8 mouse cellular contexts compared by ENCODE assay signal in the genomic region with DNA sequence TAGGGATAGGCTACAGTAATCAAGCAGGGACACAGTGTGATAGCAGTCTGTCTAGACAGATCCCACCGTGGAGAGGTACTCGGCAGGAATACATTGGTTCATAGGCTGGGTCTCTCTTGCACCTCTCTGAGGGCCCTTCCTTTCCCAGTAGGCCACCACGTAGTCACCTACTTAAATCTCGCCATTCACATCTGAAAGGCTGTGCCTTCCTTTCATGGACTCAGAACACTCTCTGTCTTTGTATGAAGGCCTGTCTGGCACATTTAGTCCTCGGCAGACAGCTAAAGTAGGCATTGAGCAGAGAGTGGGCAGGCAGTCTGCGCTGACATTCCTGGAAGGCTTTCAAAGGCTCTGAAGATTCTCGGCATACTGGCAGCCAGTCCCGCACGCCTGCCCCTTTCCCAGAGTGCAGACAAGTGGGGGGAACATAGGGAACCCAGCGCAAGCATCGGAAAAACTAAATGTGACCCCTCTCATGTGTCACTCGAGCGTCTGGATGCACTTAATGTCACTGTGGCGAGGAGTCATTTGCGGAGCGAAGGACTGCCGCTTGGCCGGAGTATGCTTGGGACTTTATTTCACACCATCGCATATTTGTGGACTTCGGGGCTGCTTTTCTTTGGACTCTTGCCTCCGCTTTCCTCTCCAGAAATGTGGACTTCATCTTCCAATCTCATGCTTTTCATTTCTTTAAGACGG.
DNase-seq lines count a peak whose midpoint lies in the region; ATAC-seq and TF ChIP-seq lines count a peak whose summit lies in the region.

No protein-coding gene starts in this region.

- TF ChIP-seq POLR2A in myocyte (IDR thresholded peaks at IDR 0.05; ENCODE audit: insufficient read length, low read depth): no peak

- no peak overlapping the region for H3K4me3 ChIP-seq in midbrain, embryonic 13.5 days (replicated peaks)
- H3K4me3 ChIP-seq in midbrain, embryonic 11.5 days (ENCODE audit: low read depth, low read length): no peak overlapping the region
- no peak overlapping the region for H3K4me3 ChIP-seq in forebrain, postnatal 0 days (ENCODE audit: low read depth, low read length)
- H3K4me3 ChIP-seq in hindbrain, embryonic 15.5 days: no peak overlapping the region
- no peak overlapping the region for H3K4me3 ChIP-seq in myocyte
- H3K4me3 ChIP-seq in liver, embryonic 12.5 days: no peak overlapping the region

- TF ChIP-seq CTCF in forebrain, postnatal 0 days (IDR thresholded peaks at IDR 0.05; ENCODE audit: low read depth): no peak

- no peak overlapping the region for H3K4me2 ChIP-seq in midbrain, embryonic 13.5 days (replicated peaks)
- H3K4me2 ChIP-seq in midbrain, embryonic 11.5 days: no peak overlapping the region
- peak overlapping the region; percentile 25 for H3K4me2 ChIP-seq in forebrain, postnatal 0 days (ENCODE audit: low read depth)
- H3K4me2 ChIP-seq in hindbrain, embryonic 15.5 days: peak overlapping the region; percentile 33
- H3K4me2 ChIP-seq in myocyte (ENCODE audit: low read depth): peak overlapping the region; percentile 55
- no peak overlapping the region for H3K4me2 ChIP-seq in liver, embryonic 12.5 days

- H3K27me3 ChIP-seq in midbrain, embryonic 13.5 days: no peaks in the 10 kb centered on the region
- H3K27me3 ChIP-seq in midbrain, embryonic 11.5 days (ENCODE audit: control insufficient read depth, insufficient read depth, low read length): no peaks in the 10 kb centered on the region
- H3K27me3 ChIP-seq in forebrain, postnatal 0 days (ENCODE audit: insufficient read depth, low read length): no peaks in the 10 kb centered on the region
- no peaks in the 10 kb centered on the region for H3K27me3 ChIP-seq in hindbrain, embryonic 15.5 days
- no peaks in the 10 kb centered on the region for H3K27me3 ChIP-seq in myocyte (ENCODE audit: control insufficient read depth, insufficient read depth, insufficient read length)
- H3K27me3 ChIP-seq in liver, embryonic 12.5 days (replicated peaks): no peaks in the 10 kb centered on the region

- peaks cover 65% of the 10 kb centered on the region for H3K79me2 ChIP-seq in myocyte (ENCODE audit: control insufficient read depth, insufficient read depth)

- H3K4me1 ChIP-seq in midbrain, embryonic 13.5 days (replicated peaks): peaks cover 17% of the 10 kb centered on the region
- H3K4me1 ChIP-seq in midbrain, embryonic 11.5 days (ENCODE audit: control insufficient read depth, insufficient read depth, low read length): no peaks in the 10 kb centered on the region
- 0 out of 2 replicates have a peak, but pooled peaks cover 10% of the 10 kb centered on the region for H3K4me1 ChIP-seq in forebrain, postnatal 0 days (ENCODE audit: insufficient read depth)
- H3K4me1 ChIP-seq in hindbrain, embryonic 15.5 days (replicated peaks): peaks cover 25% of the 10 kb centered on the region
- H3K4me1 ChIP-seq in liver, embryonic 12.5 days: 0 out of 2 replicates have a peak, but pooled peaks cover 9% of the 10 kb centered on the region

- H3K36me3 ChIP-seq in midbrain, embryonic 13.5 days: peaks cover 7% of the 10 kb centered on the region; the same call in 1 of the 2 replicates
- H3K36me3 ChIP-seq in midbrain, embryonic 11.5 days (ENCODE audit: control insufficient read depth, insufficient read depth, low read length): 0 out of 2 replicates have a peak, but pooled peaks cover 2% of the 10 kb centered on the region
- no peaks in the 10 kb centered on the region; the same call in 1 of the 2 replicates for H3K36me3 ChIP-seq in forebrain, postnatal 0 days (ENCODE audit: insufficient read depth)
- no peaks in the 10 kb centered on the region for H3K36me3 ChIP-seq in hindbrain, embryonic 15.5 days
- peaks cover 22% of the 10 kb centered on the region for H3K36me3 ChIP-seq in myocyte (ENCODE audit: control insufficient read depth, insufficient read depth)
- H3K36me3 ChIP-seq in liver, embryonic 12.5 days: 0 out of 2 replicates have a peak, but pooled peaks cover 4% of the 10 kb centered on the region

- WGBS in midbrain, embryonic 13.5 days: 61% methylated on average over 22 of the region's 22 CpGs
- WGBS in midbrain, embryonic 11.5 days: 79% methylated on average over 22 of the region's 22 CpGs
- WGBS in forebrain, postnatal 0 days: 25% methylated on average over 22 of the region's 22 CpGs
- WGBS in hindbrain, embryonic 15.5 days: 48% methylated on average over 22 of the region's 22 CpGs
- 76% methylated on average over 22 of the region's 22 CpGs for WGBS in liver, embryonic 12.5 days (ENCODE audit: insufficient replicate concordance)

- H3K27ac ChIP-seq in midbrain, embryonic 13.5 days: peak overlapping the region; percentile 63; the same call in 1 of the 2 replicates
- no peak overlapping the region for H3K27ac ChIP-seq in midbrain, embryonic 11.5 days (ENCODE audit: low read depth, low read length)
- H3K27ac ChIP-seq in forebrain, postnatal 0 days (ENCODE audit: low read depth, low read length): peak overlapping the region; percentile 72; the same call in 1 of the 2 replicates
- peak overlapping the region; percentile 73 for H3K27ac ChIP-seq in hindbrain, embryonic 15.5 days (replicated peaks)
- H3K27ac ChIP-seq in liver, embryonic 12.5 days: no peak overlapping the region

- H3ac ChIP-seq in myocyte (ENCODE audit: control insufficient read depth, insufficient read length): no peak overlapping the region

- DNase-seq in midbrain, embryonic 11.5 days (ENCODE audit: low spot score, missing footprints): no peak
- peak; percentile 78 for DNase-seq in forebrain, postnatal 0 days
- DNase-seq in layer of hippocampus, postnatal 36 days: peak; percentile 68 to 72
- DNase-seq in embryo, embryonic 10.5 days (ENCODE audit: low spot score): no peak

- no peaks in the 10 kb centered on the region for H3K9me3 ChIP-seq in midbrain, embryonic 13.5 days
- H3K9me3 ChIP-seq in midbrain, embryonic 11.5 days (ENCODE audit: control insufficient read depth, low read length): no peaks in the 10 kb centered on the region
- H3K9me3 ChIP-seq in forebrain, postnatal 0 days (ENCODE audit: low read length): no peaks in the 10 kb centered on the region
- no peaks in the 10 kb centered on the region for H3K9me3 ChIP-seq in hindbrain, embryonic 15.5 days
- no peaks in the 10 kb centered on the region for H3K9me3 ChIP-seq in liver, embryonic 12.5 days (replicated peaks)

- no peak overlapping the region for H3K9ac ChIP-seq in midbrain, embryonic 13.5 days (replicated peaks)
- H3K9ac ChIP-seq in midbrain, embryonic 11.5 days (ENCODE audit: low read length): no peak overlapping the region
- H3K9ac ChIP-seq in forebrain, postnatal 0 days: no peak overlapping the region
- peak overlapping the region; percentile 12; the same call in 1 of the 2 replicates for H3K9ac ChIP-seq in hindbrain, embryonic 15.5 days
- H3K9ac ChIP-seq in liver, embryonic 12.5 days: no peak overlapping the region

- peak; percentile 86 for ATAC-seq in midbrain, embryonic 13.5 days
- ATAC-seq in midbrain, embryonic 11.5 days (ENCODE audit: low FRiP score): no peak
- ATAC-seq in forebrain, postnatal 0 days: peak; percentile 91
- peak; percentile 83 for ATAC-seq in hindbrain, embryonic 15.5 days (ENCODE audit: low FRiP score, low read depth)
- ATAC-seq in liver, embryonic 12.5 days: no peak

TF ChIP-seq in myocyte, 11 proteins besides CTCF, POLR2A, EP300 and RAD21:
- no peak for TF ChIP-seq MAX (IDR thresholded peaks at IDR 0.05; ENCODE audit: low read depth)
- no peak for TF ChIP-seq TCF3 (IDR thresholded peaks at IDR 0.05; ENCODE audit: insufficient read length, low read depth)
- TF ChIP-seq MYOD1 (IDR thresholded peaks at IDR 0.05; ENCODE audit: control insufficient read depth in 1 of 3, insufficient read length in 2 of 3, low read depth in 2 of 3): no peak
- no peak for TF ChIP-seq MYOG (IDR thresholded peaks at IDR 0.05; ENCODE audit: control insufficient read depth in 1 of 3, insufficient read depth in 1 of 3, insufficient read length in 2 of 3, low read depth in 2 of 3)
- no peak for TF ChIP-seq POLR2AphosphoS2 (IDR thresholded peaks at IDR 0.05; ENCODE audit: insufficient read length, low read depth)
- no peak for TF ChIP-seq REST (IDR thresholded peaks at IDR 0.05; ENCODE audit: insufficient read depth, insufficient read length)
- TF ChIP-seq USF1 (IDR thresholded peaks at IDR 0.05; ENCODE audit: low read depth): no peak
- TF ChIP-seq E2F4 (IDR thresholded peaks at IDR 0.05; ENCODE audit: insufficient read depth): no peak
- no peak for TF ChIP-seq TCF12 (IDR thresholded peaks at IDR 0.05; ENCODE audit: insufficient read depth, poor library complexity, severe bottlenecking)
TF ChIP-seq in myocyte: peak in this region for 0.

Comparison
In these comparisons a context has a peak if more than half of its experiments do, and no peak if none do; other contexts are left out.
1. ATAC-seq: peak in midbrain, embryonic 13.5 days (single experiment), forebrain, postnatal 0 days (single experiment) and hindbrain, embryonic 15.5 days (single experiment); none in midbrain, embryonic 11.5 days (single experiment) and liver, embryonic 12.5 days (single experiment).
2. H3K27ac ChIP-seq: peak in midbrain, embryonic 13.5 days (single experiment), forebrain, postnatal 0 days (single experiment) and hindbrain, embryonic 15.5 days (single experiment); none in midbrain, embryonic 11.5 days (single experiment) and liver, embryonic 12.5 days (single experiment).
3. H3K4me2 ChIP-seq: peak in forebrain, postnatal 0 days (single experiment), hindbrain, embryonic 15.5 days (single experiment) and myocyte (single experiment); none in midbrain, embryonic 13.5 days (single experiment), midbrain, embryonic 11.5 days (single experiment) and liver, embryonic 12.5 days (single experiment).
4. DNase-seq: peak in forebrain, postnatal 0 days (single experiment) and layer of hippocampus, postnatal 36 days (2 of 2); none in midbrain, embryonic 11.5 days (single experiment) and embryo, embryonic 10.5 days (single experiment).